Mouse (Mus musculus): ENCODE measurements around the gene Pfdn4.
"Not testable (repeated sequence)": the region's sequence is repeated elsewhere in the genome, so short reads cannot be mapped to it uniquely, and the experiment has no call there.

Pfdn4 gene

GRCm38 (mm10) chr2:170496154-170496930 lies at the start of gene Pfdn4:
Pfdn4 (plus strand) TSS chr2:170496428.
- no peak for DNase-seq (ENCODE audit: low spot score in 2 of 2)

- no peak for DNase-seq (ENCODE audit: low spot score in 2 of 2)
Measured at GRCm38 (mm10) chr2:170446843-170447383, 49.3 kb upstream of the Pfdn4 start.

GRCm38 (mm10) chr2:170447651-170448050 lies 48.6 kb upstream of the Pfdn4 start:
- peak in 1 of 2 experiments; percentile 22 for DNase-seq (ENCODE audit: low spot score in 2 of 2)

- DNase-seq (ENCODE audit: low spot score in 2 of 2) = peak in 1 of 2 experiments; percentile 80
Measured at GRCm38 (mm10) chr2:170450933-170451332, 45.3 kb upstream of the Pfdn4 start.

GRCm38 (mm10) chr2:170453809-170454208 lies 42.4 kb upstream of the Pfdn4 start:
- not testable (repeated sequence) for DNase-seq (ENCODE audit: low spot score in 2 of 2)

GRCm38 (mm10) chr2:170459183-170459582 lies 37.0 kb upstream of the Pfdn4 start:
- DNase-seq (ENCODE audit: low spot score in 2 of 2) = no peak

GRCm38 (mm10) chr2:170459805-170460204 lies 36.4 kb upstream of the Pfdn4 start:
- DNase-seq (ENCODE audit: low spot score in 2 of 2) = no peak

- no peak for DNase-seq (ENCODE audit: low spot score in 2 of 2)
Measured at GRCm38 (mm10) chr2:170461652-170462051, 34.6 kb upstream of the Pfdn4 start.

GRCm38 (mm10) chr2:170464817-170465216 lies 31.4 kb upstream of the Pfdn4 start:
- DNase-seq (ENCODE audit: low spot score in 2 of 2) = no peak

GRCm38 (mm10) chr2:170468009-170468408 lies 28.2 kb upstream of the Pfdn4 start:
- DNase-seq (ENCODE audit: low spot score in 2 of 2) = no peak

GRCm38 (mm10) chr2:170469616-170470308 lies 26.5 kb upstream of the Pfdn4 start:
- DNase-seq (ENCODE audit: low spot score in 2 of 2) = peak in 1 of 2 experiments; percentile 62

- DNase-seq (ENCODE audit: low spot score in 2 of 2) = no peak
Measured at GRCm38 (mm10) chr2:170470591-170470990, 25.6 kb upstream of the Pfdn4 start.

GRCm38 (mm10) chr2:170474125-170474524 lies 22.1 kb upstream of the Pfdn4 start:
- DNase-seq (ENCODE audit: low spot score in 2 of 2) = no peak

GRCm38 (mm10) chr2:170475164-170475563 lies 21.1 kb upstream of the Pfdn4 start:
- DNase-seq (ENCODE audit: low spot score in 2 of 2) = no peak

- no peak for DNase-seq (ENCODE audit: low spot score in 2 of 2)
Measured at GRCm38 (mm10) chr2:170476215-170476614, 20.0 kb upstream of the Pfdn4 start.

GRCm38 (mm10) chr2:170476643-170477042 lies 19.6 kb upstream of the Pfdn4 start:
- DNase-seq (ENCODE audit: low spot score in 2 of 2) = no peak

GRCm38 (mm10) chr2:170482019-170482540 lies 14.1 kb upstream of the Pfdn4 start:
- no peak for DNase-seq (ENCODE audit: low spot score in 2 of 2)

- DNase-seq (ENCODE audit: low spot score in 2 of 2) = no peak
Measured at GRCm38 (mm10) chr2:170483914-170484313, 12.3 kb upstream of the Pfdn4 start.

GRCm38 (mm10) chr2:170487202-170487601 lies 9.0 kb upstream of the Pfdn4 start:
- no peak for DNase-seq (ENCODE audit: low spot score in 2 of 2)

- DNase-seq (ENCODE audit: low spot score in 2 of 2) = no peak
Measured at GRCm38 (mm10) chr2:170487890-170488502, 8.2 kb upstream of the Pfdn4 start.

GRCm38 (mm10) chr2:170494784-170495710 lies 1.2 kb upstream of the Pfdn4 start:
- no peak for DNase-seq (ENCODE audit: low spot score in 2 of 2)

Data from left cerebral cortex, adult 9 months (tissue).